ENCODE assay signal across 9 mouse cellular contexts in genomic region chr17:46618394-46618768, GRCm38 (mm10). TPM values are rescaled to one million over a fixed set of nuclear protein-coding genes. Genes with fewer than 3 reads are reported as not detected.
DNase-seq lines count a peak whose midpoint lies in the region; ATAC-seq and TF ChIP-seq lines count a peak whose summit lies in the region.
"Had no signal": no experiment of that assay in that cellular context is flagged by ENCODE, and none has a peak within 500 bp of the region (broad histone marks: within the 10 kb centered on the region; RNA-seq: fewer than 3 reads in every experiment).

No protein-coding gene starts in this region.

- peak overlapping the region; percentile 15; the same call in 1 of the 2 replicates for H3K27ac ChIP-seq in liver, embryonic 11.5 days (ENCODE audit: low read depth, low read length)
- H3K27ac ChIP-seq in forebrain, embryonic 11.5 days (ENCODE audit: low read depth, low read length), result peak overlapping the region; percentile 87
- peak overlapping the region; percentile 68 for H3K27ac ChIP-seq in intestine, postnatal 0 days (ENCODE audit: low read depth, low read length)
- peak overlapping the region; percentile 48 for H3K27ac ChIP-seq in neural tube, embryonic 14.5 days (ENCODE audit: low read depth, low read length)

- 0 out of 2 replicates have a peak overlapping the region, but pooled peaks have one; percentile 2 for H3K9ac ChIP-seq in liver, embryonic 11.5 days (ENCODE audit: low read depth, low read length)
- H3K9ac ChIP-seq in forebrain, embryonic 11.5 days (ENCODE audit: low read length), result peak overlapping the region; percentile 58
- peak overlapping the region; percentile 26; the same call in 1 of the 2 replicates for H3K9ac ChIP-seq in intestine, postnatal 0 days (ENCODE audit: low read depth, low read length)
- peak overlapping the region; percentile 18; the same call in 1 of the 2 replicates for H3K9ac ChIP-seq in neural tube, embryonic 14.5 days (replicated peaks; ENCODE audit: low read depth, low read length)

- no peaks in the 10 kb centered on the region for H3K36me3 ChIP-seq in liver, embryonic 11.5 days (ENCODE audit: control insufficient read depth, insufficient read depth, low read length)
- H3K36me3 ChIP-seq in forebrain, embryonic 11.5 days (ENCODE audit: control insufficient read depth, insufficient read depth, low read length), result no peaks in the 10 kb centered on the region
- H3K36me3 ChIP-seq in intestine, postnatal 0 days (ENCODE audit: control insufficient read depth, insufficient read depth), result no peaks in the 10 kb centered on the region
- no peaks in the 10 kb centered on the region for H3K36me3 ChIP-seq in neural tube, embryonic 14.5 days (ENCODE audit: control insufficient read depth, insufficient read depth, low read length)

- no peak overlapping the region for H3K4me3 ChIP-seq in liver, embryonic 11.5 days (ENCODE audit: low read depth, low read length)
- H3K4me3 ChIP-seq in forebrain, embryonic 11.5 days (ENCODE audit: low read depth, low read length), result no peak overlapping the region
- H3K4me3 ChIP-seq in intestine, postnatal 0 days (ENCODE audit: low read depth, low read length), result no peak overlapping the region
- H3K4me3 ChIP-seq in neural tube, embryonic 14.5 days (ENCODE audit: low read depth, low read length), result no peak overlapping the region

- 39% methylated on average over 6 of the region's 6 CpGs for WGBS in liver, embryonic 11.5 days
- under 1% methylated on average over 6 of the region's 6 CpGs for WGBS in forebrain, embryonic 11.5 days
- WGBS in intestine, postnatal 0 days, result 15% methylated on average over 6 of the region's 6 CpGs
- WGBS in neural tube, embryonic 14.5 days, result 12% methylated on average over 6 of the region's 6 CpGs

- no peaks in the 10 kb centered on the region for H3K9me3 ChIP-seq in liver, embryonic 11.5 days (ENCODE audit: control insufficient read depth, low read length)
- H3K9me3 ChIP-seq in forebrain, embryonic 11.5 days (ENCODE audit: control insufficient read depth, low read length), result no peaks in the 10 kb centered on the region
- H3K9me3 ChIP-seq in intestine, postnatal 0 days (ENCODE audit: control insufficient read depth), result no peaks in the 10 kb centered on the region
- no peaks in the 10 kb centered on the region for H3K9me3 ChIP-seq in neural tube, embryonic 14.5 days (ENCODE audit: control insufficient read depth, low read length)

- TF ChIP-seq CTCF in intestine, postnatal 0 days (IDR thresholded peaks at IDR 0.05; ENCODE audit: low read depth), result no peak

- no peak for ATAC-seq in liver, embryonic 11.5 days (replicated peaks; ENCODE audit: low FRiP score)
- peak; percentile 31 for ATAC-seq in forebrain, embryonic 11.5 days (replicated peaks; ENCODE audit: low FRiP score)
- no peak for ATAC-seq in intestine, postnatal 0 days
- ATAC-seq in neural tube, embryonic 14.5 days (ENCODE audit: low read depth), result no peak

- H3K27me3 ChIP-seq in liver, embryonic 11.5 days (replicated peaks; ENCODE audit: control insufficient read depth, insufficient read depth, low read length), result no peaks in the 10 kb centered on the region
- no peaks in the 10 kb centered on the region for H3K27me3 ChIP-seq in forebrain, embryonic 11.5 days (ENCODE audit: control insufficient read depth, insufficient read depth, low read length)
- H3K27me3 ChIP-seq in intestine, postnatal 0 days (replicated peaks; ENCODE audit: control insufficient read depth, insufficient read depth, low read length), result no peaks in the 10 kb centered on the region
- H3K27me3 ChIP-seq in neural tube, embryonic 14.5 days (ENCODE audit: control insufficient read depth, insufficient read depth, low read length), result no peaks in the 10 kb centered on the region

- H3K4me1 ChIP-seq in liver, embryonic 11.5 days (replicated peaks; ENCODE audit: control insufficient read depth, insufficient read depth, low read length), result peaks cover 42% of the 10 kb centered on the region
- H3K4me1 ChIP-seq in forebrain, embryonic 11.5 days (replicated peaks; ENCODE audit: control insufficient read depth, insufficient read depth, low read length), result peaks cover 45% of the 10 kb centered on the region
- H3K4me1 ChIP-seq in intestine, postnatal 0 days (replicated peaks; ENCODE audit: control insufficient read depth, insufficient read depth, low read length), result peaks cover 19% of the 10 kb centered on the region
- peaks cover 41% of the 10 kb centered on the region for H3K4me1 ChIP-seq in neural tube, embryonic 14.5 days (ENCODE audit: control insufficient read depth, insufficient read depth, low read length)

- no peak for DNase-seq in liver, embryonic 11.5 days (ENCODE audit: low spot score)
- DNase-seq in liver (no peak), MN1 (ENCODE audit: low spot score) (no peak)
- peak; percentile 64 for DNase-seq in forebrain, embryonic 11.5 days (ENCODE audit: low spot score)
- no peak for DNase-seq in right cerebral cortex, postnatal 14 days
- DNase-seq in layer of hippocampus, postnatal 10 days (ENCODE audit: low spot score in 2 of 2), result no peak
- DNase-seq: left cerebral cortex, postnatal 4 days had no signal

- peak overlapping the region; percentile 7 for H3K4me2 ChIP-seq in liver, embryonic 11.5 days
- peak overlapping the region; percentile 37 for H3K4me2 ChIP-seq in forebrain, embryonic 11.5 days (ENCODE audit: low read depth, low read length, severe bottlenecking)
- H3K4me2 ChIP-seq in intestine, postnatal 0 days (replicated peaks; ENCODE audit: low read depth), result peak overlapping the region; percentile 51
- peak overlapping the region; percentile 28; the same call in 1 of the 2 replicates for H3K4me2 ChIP-seq in neural tube, embryonic 14.5 days (ENCODE audit: low read depth, low read length)

RNA-seq across cellular contexts. Expression of gene Ptk7, which starts 10.9 kb away (rescaled TPM):
- 24.5 and 24.7 TPM in 2 replicates for polyA plus RNA-seq in liver, embryonic 11.5 days (2014; fragmentation: Nextera tagmentation; extraction: Ambion mirVana)
- 40.8 and 43.3 TPM in 2 replicates for polyA plus RNA-seq in forebrain, embryonic 11.5 days (2014; fragmentation: Nextera tagmentation; extraction: Ambion mirVana)
- polyA plus RNA-seq in intestine, postnatal 0 days (2015; fragmentation: Nextera tagmentation; extraction: Ambion mirVana), result 13.7 and 14.7 TPM in 2 replicates
- polyA plus RNA-seq in neural tube, embryonic 14.5 days (2014; fragmentation: Nextera tagmentation; extraction: Ambion mirVana), result 7.9 and 23.7 TPM in 2 replicates
- 10 to 100 TPM; 16.4 to 18.9 TPM for total RNA-seq in layer of hippocampus, postnatal 10 days (2021)

RNA-seq across cellular contexts. Expression of gene Klc4, which starts 27.4 kb away (rescaled TPM):
- 10.8 and 12.3 TPM in 2 replicates for polyA plus RNA-seq in liver, embryonic 11.5 days (2014; fragmentation: Nextera tagmentation; extraction: Ambion mirVana)
- 34.9 and 35.8 TPM in 2 replicates for polyA plus RNA-seq in forebrain, embryonic 11.5 days (2014; fragmentation: Nextera tagmentation; extraction: Ambion mirVana)
- polyA plus RNA-seq in intestine, postnatal 0 days (2015; fragmentation: Nextera tagmentation; extraction: Ambion mirVana), result 102 and 107 TPM in 2 replicates
- polyA plus RNA-seq in neural tube, embryonic 14.5 days (2014; fragmentation: Nextera tagmentation; extraction: Ambion mirVana), result 27.7 and 32.1 TPM in 2 replicates
- 10 to 100 TPM; 13.4 to 14.0 TPM for total RNA-seq in layer of hippocampus, postnatal 10 days (2021)

RNA-seq across cellular contexts. Expression of gene Mrpl2, which starts 27.6 kb away (rescaled TPM):
- polyA plus RNA-seq in liver, embryonic 11.5 days (2014; fragmentation: Nextera tagmentation; extraction: Ambion mirVana), result 151 and 165 TPM in 2 replicates
- polyA plus RNA-seq in forebrain, embryonic 11.5 days (2014; fragmentation: Nextera tagmentation; extraction: Ambion mirVana), result 111 and 117 TPM in 2 replicates
- 138 and 139 TPM in 2 replicates for polyA plus RNA-seq in intestine, postnatal 0 days (2015; fragmentation: Nextera tagmentation; extraction: Ambion mirVana)
- 59.9 and 64.4 TPM in 2 replicates for polyA plus RNA-seq in neural tube, embryonic 14.5 days (2014; fragmentation: Nextera tagmentation; extraction: Ambion mirVana)
- 10 to 100 TPM; 52.4 to 54.0 TPM for total RNA-seq in layer of hippocampus, postnatal 10 days (2021)

RNA-seq across cellular contexts. Expression of gene Cul7, which starts 31.8 kb away (rescaled TPM):
- polyA plus RNA-seq in liver, embryonic 11.5 days (2014; fragmentation: Nextera tagmentation; extraction: Ambion mirVana), result 24.1 and 28.2 TPM in 2 replicates
- polyA plus RNA-seq in forebrain, embryonic 11.5 days (2014; fragmentation: Nextera tagmentation; extraction: Ambion mirVana), result 34.4 and 34.9 TPM in 2 replicates
- polyA plus RNA-seq in intestine, postnatal 0 days (2015; fragmentation: Nextera tagmentation; extraction: Ambion mirVana), result 18.0 and 19.2 TPM in 2 replicates
- polyA plus RNA-seq in neural tube, embryonic 14.5 days (2014; fragmentation: Nextera tagmentation; extraction: Ambion mirVana), result 30.1 and 33.8 TPM in 2 replicates
- total RNA-seq in layer of hippocampus, postnatal 10 days (2021), result 10 to 100 TPM; 33.6 to 35.0 TPM

RNA-seq across cellular contexts. Expression of gene Rrp36, which starts 55.8 kb away (rescaled TPM):
- polyA plus RNA-seq in liver, embryonic 11.5 days (2014; fragmentation: Nextera tagmentation; extraction: Ambion mirVana), result 52.0 and 56.5 TPM in 2 replicates
- 61.0 and 64.1 TPM in 2 replicates for polyA plus RNA-seq in forebrain, embryonic 11.5 days (2014; fragmentation: Nextera tagmentation; extraction: Ambion mirVana)
- polyA plus RNA-seq in intestine, postnatal 0 days (2015; fragmentation: Nextera tagmentation; extraction: Ambion mirVana), result 49.0 and 55.6 TPM in 2 replicates
- polyA plus RNA-seq in neural tube, embryonic 14.5 days (2014; fragmentation: Nextera tagmentation; extraction: Ambion mirVana), result 44.7 and 49.6 TPM in 2 replicates
- total RNA-seq in layer of hippocampus, postnatal 10 days (2021), result 10 to 100 TPM; 18.0 to 20.7 TPM

Comparison
In these comparisons a context has a peak if more than half of its experiments do, and no peak if none do; other contexts are left out.
1. H3K27ac ChIP-seq: peak in every context shown above with its lines; median percentile 87 in forebrain, embryonic 11.5 days; 68 in intestine, postnatal 0 days; 48 in neural tube, embryonic 14.5 days; 15 in liver, embryonic 11.5 days.
2. H3K9ac ChIP-seq: peak in every context shown above with its lines; median percentile 58 in forebrain, embryonic 11.5 days; 26 in intestine, postnatal 0 days; 18 in neural tube, embryonic 14.5 days; 2 in liver, embryonic 11.5 days.